Mouse (Mus musculus): ENCODE results near the gene Clcn7.
A peak's percentile ranks its signal among the peaks of the same experiment; 100 is the strongest.

Clcn7 gene

DNA sequence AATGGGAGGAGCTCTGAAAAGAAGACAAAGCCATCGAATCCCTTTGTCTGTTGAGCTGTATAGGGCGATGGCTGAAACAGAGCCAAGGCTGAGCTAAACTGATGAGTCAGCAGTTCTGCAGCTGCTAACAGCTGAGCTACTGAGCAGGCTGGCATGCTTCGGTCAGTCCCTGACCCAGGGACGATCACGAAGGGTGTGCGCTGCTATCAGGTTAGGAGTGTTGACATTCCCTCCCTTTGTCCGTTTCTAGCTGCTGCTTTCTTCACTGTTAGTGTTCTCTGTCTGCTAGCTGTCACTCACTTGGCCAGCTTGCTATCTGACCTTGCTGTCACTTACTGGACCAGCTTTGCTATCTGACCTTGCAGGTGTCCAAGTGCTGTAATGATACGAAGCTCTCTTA lies 6.1 kb upstream of the Clcn7 start:
- DNase-seq (ENCODE audit: low spot score in 2 of 2) = no peak

DNA sequence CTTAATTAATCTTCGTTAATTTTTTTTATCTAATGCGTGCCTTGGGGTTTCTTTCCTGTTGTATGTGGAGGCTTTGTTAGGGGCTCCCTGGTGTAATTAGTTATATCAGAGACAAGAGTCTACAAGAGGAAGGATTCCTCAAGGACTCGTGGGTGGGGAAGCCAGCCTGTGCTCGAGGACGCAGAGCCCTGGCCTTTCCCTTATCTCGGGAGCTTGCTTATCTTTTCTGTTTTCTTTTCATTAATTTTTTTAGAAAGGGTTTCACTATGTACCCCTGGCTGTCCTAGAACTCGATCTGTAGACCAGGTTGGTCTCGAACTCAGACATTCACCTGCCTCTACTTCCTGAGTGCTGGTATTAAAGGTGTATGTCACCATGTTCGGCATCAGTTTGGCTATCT lies 5.5 kb upstream of the Clcn7 start:
- no peak for DNase-seq (ENCODE audit: low spot score in 2 of 2)

- no peak for DNase-seq (ENCODE audit: low spot score in 2 of 2)
These were observed 3.1 kb upstream of the Clcn7 start for GRCm38 (mm10) chr17:25130060-25130459.

GRCm38 (mm10) chr17:25135622-25136021 lies 2.4 kb downstream of the Clcn7 start:
- no peak for DNase-seq (ENCODE audit: low spot score in 2 of 2)

- DNase-seq (ENCODE audit: low spot score in 2 of 2) = no peak
These were observed 5.6 kb downstream of the Clcn7 start for GRCm38 (mm10) chr17:25138803-25139202.

- DNase-seq (ENCODE audit: low spot score in 2 of 2) = no peak
These were observed 6.8 kb downstream of the Clcn7 start for GRCm38 (mm10) chr17:25139960-25140359.

DNA sequence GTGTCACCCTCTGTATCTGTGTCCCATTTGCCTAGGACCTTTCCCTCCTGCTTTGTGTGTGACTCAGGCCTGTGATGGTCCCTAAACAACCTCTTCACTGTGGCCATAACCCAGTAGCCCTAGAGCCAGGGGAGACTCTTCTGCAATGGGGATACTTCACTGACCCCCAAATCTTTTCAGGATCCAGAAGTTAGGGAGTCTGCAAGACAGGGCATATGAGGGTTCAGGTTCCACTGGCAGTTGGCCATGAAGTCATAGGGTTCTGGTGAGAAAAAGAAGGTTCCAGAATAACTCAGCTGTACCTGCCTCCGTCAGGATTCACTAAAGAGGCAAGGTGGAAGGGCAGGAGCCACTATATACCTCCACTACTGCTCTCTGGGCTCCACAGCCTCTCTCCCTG lies 29.0 kb downstream of the Clcn7 start, which contains the start of gene Ccdc154:
Gene Ccdc154 (plus strand): TSS at position 301 of the 400 bp plus-strand sequence.
- no peak for DNase-seq (ENCODE audit: low spot score in 2 of 2)

GRCm38 (mm10) chr17:25163387-25163786 lies 30.2 kb downstream of the Clcn7 start:
- no peak for DNase-seq (ENCODE audit: low spot score in 2 of 2)

DNA sequence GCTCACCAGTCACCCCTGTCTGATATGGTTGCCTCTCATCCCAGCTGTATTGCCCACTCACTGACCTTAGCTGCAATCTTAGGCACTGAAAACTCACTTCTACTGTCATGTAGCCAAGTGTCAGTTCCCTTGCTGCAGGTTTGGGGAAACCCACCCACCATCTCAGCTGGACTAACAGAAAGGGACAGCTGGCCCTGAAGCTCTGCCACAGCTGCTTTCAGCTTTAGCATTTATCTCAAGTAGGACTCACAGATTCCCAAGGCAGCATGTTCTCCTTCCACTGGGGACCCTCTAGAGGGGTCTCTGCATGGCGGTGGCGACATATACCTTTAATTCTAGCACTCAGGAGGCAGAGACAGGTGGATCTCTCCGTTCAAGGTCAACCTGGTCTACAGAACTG lies 31.6 kb downstream of the Clcn7 start:
- DNase-seq (ENCODE audit: low spot score in 2 of 2) = no peak

DNA sequence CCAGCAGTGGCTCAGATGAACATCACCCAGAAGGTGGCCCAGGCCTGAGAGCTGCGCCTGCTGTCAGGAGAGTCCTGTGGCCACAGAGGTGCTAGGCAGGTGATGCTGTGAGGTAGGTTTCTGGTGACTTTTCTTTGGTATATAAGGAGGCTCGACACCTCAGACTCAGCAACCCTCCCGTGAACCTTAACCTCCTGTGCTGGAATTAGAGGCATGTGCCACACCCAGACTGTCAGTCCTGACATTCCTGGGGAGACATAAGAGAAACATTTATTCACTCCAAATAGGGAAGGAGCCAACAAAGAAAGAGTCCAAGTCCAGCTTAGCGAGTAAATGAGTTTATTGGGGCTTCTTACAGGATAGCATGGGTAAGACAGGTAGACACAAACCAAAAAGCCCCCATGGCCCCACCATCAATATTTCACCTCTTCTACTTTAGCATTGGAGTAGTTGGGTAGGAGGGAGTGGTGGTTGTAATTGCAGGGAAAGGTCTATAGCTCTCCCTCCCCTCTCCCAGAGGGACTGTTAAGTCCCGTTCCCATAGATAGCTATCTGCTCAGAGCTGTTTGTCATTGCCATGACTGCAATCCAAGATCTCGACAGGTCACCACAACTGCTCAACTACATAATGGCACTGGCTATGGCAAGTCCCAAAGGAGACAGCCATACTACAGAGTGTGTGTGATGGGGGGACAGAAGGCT lies 32.9 kb downstream of the Clcn7 start:
- no peak for DNase-seq (ENCODE audit: low spot score in 2 of 2)

DNA sequence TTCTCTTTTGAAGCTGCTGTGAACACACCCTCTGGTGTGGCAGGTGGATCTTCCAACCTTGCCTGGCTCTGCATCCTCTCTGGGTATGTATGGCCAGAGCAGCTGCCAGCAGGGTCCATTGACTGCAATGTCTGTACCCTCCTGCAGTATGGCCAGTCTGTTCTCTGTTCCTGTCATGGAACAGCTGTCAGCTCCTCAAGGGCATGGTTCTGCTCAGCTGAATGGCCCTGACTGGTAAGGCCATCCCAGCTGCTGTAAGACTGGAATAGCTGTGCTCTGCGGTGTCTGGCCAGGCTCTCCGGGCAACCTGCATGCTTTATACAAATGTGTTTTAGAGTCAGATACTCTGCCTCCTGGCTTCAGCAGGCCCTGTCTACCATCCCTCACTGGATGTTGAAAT lies 36.5 kb downstream of the Clcn7 start:
- no peak for DNase-seq (ENCODE audit: low spot score in 2 of 2)

- DNase-seq (ENCODE audit: low spot score in 2 of 2) = no peak
These were observed 39.4 kb downstream of the Clcn7 start for GRCm38 (mm10) chr17:25172558-25172957.

GRCm38 (mm10) chr17:25175411-25175810 lies 42.2 kb downstream of the Clcn7 start, which contains the start of gene Gm38655:
Gene Gm38655, minus strand, starts transcription at chr17:25175471.
- no peak for DNase-seq (ENCODE audit: low spot score in 2 of 2)

GRCm38 (mm10) chr17:25183232-25183631 lies 50.0 kb downstream of the Clcn7 start:
- no peak for DNase-seq (ENCODE audit: low spot score in 2 of 2)

DNA sequence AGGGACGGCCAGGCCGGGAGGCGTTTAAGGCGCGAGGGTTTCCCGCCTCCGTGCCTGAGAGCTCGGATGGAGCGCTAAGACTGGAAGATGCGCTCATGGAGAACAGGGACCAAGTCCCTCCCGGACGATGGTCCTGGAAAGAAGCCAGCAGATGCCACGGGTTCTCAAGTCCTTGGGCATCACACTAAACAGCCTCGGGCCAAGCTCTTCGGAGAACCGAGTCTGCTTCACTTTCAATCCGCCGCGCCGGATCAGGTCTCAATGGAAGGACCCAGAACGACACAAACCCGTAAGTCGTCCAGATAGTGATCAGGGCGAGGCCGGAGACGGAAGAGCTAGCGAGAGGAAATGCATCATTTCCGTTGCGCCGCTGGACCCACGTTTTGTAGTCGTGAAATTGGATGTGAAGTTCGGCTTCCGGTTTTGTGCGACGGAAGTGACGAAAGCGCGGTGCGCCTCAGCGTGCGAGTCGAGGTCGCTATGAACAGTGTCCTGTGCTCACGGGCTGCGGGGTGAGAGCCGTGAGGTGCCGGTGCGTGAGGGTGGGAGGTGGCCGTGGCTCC lies 51.0 kb downstream of the Clcn7 start, which contains the start of gene BC003965:
Gene BC003965 (plus strand): TSS at position 426 of the 563 bp plus-strand sequence.
- peak; percentile 97 to 98 for DNase-seq (ENCODE audit: low spot score in 2 of 2)

GRCm38 (mm10) chr17:25184961-25185360 lies 51.8 kb downstream of the Clcn7 start:
- DNase-seq (ENCODE audit: low spot score in 2 of 2) = no peak

DNA sequence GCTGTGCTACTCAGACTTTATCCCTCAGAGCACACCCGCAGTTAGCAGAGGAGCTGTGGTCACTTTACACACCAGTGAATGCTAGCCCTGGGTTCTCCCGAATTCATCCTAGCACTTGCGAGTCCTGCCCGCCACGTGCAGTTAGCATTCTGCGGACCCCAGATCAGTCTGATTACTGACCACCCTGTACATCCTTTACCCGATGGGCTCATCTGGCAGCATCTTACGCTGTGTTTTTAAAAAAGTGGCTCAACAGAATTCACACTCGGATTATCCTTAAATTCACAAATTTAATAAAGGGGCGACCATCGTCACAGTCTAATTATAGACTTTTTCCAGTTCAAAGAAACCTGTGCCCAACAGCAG lies 54.6 kb downstream of the Clcn7 start:
- DNase-seq (ENCODE audit: low spot score in 2 of 2) = no peak

DNA sequence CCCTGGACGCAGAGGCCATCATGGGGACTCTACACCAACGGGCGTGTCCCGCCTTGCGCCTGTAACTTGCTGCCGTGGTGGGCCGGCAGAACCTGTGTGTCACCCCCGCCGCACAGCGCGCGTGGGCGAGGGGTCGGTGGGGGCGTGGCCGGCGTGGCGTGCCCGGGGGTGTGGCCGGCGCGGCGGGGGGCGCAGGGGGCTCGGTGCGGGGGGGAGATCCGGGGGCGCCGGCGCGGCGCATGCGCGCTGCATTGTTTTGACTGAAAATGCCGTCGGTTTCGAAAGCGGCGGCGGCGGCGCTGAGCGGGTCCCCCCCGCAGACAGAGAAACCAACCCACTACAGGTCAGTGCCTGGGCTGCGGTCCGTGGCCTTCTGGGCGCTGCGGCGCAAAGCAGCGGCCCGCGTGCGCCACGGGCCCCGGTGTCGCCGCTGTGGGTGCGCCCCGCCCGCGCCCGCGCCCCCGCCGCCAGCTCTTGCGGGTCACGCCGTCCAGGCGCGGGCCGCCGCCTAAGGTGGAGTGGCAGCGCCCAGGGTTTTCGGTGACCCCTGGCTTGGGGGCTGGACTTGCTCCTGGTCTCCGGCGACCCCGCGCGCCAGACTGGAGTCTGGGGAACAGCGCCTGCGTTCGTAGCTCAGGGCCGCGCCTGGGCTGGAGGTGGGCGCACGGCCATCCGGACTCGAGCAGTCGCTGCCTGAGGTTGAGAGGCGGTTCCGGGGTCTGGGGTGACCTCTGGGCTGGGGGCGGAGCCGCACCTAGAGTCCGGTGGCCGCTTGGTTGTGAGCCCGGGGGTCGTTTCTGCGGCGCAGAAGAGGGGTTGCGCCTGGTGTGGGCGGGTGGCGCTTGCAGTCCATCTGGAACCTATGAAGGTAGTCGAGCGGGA lies 55.2 kb downstream of the Clcn7 start, which contains the start of gene Unkl:
Gene Unkl (plus strand): TSS at position 248 of the 882 bp plus-strand sequence.
- DNase-seq (ENCODE audit: low spot score in 2 of 2) = peak; percentile 56 to 73

DNA sequence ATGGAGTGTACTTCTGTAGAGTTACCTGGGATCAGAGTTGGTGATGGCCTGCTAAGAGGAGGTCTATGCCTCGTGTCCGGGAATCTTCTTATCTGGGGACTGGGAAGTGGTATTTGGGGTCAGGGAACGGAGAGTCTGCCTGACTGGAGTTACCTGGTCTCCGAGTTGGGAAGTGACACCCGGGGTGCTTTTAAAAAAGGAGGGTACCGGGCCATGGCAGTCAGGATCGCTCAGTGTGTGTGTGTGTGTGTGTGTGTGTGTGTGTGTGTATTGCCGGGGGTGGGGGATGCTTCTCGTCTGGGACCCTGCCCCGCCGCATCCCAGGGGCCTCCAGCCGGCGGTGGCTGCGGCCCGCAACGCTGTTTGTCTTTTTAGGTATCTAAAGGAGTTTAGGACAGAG lies 55.9 kb downstream of the Clcn7 start:
- no peak for DNase-seq (ENCODE audit: low spot score in 2 of 2)

- no peak for DNase-seq (ENCODE audit: low spot score in 2 of 2)
These were observed 69.2 kb downstream of the Clcn7 start for GRCm38 (mm10) chr17:25202401-25202800.

GRCm38 (mm10) chr17:25210006-25210405 lies 76.8 kb downstream of the Clcn7 start:
- DNase-seq (ENCODE audit: low spot score in 2 of 2) = no peak

- no peak for DNase-seq (ENCODE audit: low spot score in 2 of 2)
These were observed 77.7 kb downstream of the Clcn7 start for GRCm38 (mm10) chr17:25210680-25211466.
